Mouse (Mus musculus) heart, adult 8-10 months (tissue): ENCODE results near the gene Cyp2a5. TPM values are rescaled to one million over a fixed set of nuclear protein-coding genes. Genes with fewer than 3 reads are reported as not detected.
"Not testable (repeated sequence)": the region's sequence is repeated elsewhere in the genome, so short reads cannot be mapped to it uniquely, and the experiment has no call there.

Experiments
- DNase-seq: peaks from one replicate; pipeline ENCODE4 v3.0.0; 2022; ENCODE audit warnings: low spot score
- total RNA-seq, 4 experiments: library from RNA; stranded (reverse); gene quantifications; 2 replicates each; pipeline ENCODE4 v1.2.4; 2022

Cyp2a5 gene
- 1 to 10 TPM in 1 of 4 experiments, not detected in 3; 2.0 TPM for total RNA-seq

GRCm38 (mm10) chr7:26835059-26835458 is at the start of gene Cyp2a5:
Gene Cyp2a5 (plus strand): TSS chr7:26835305.
- not testable (repeated sequence) for DNase-seq

- not testable (repeated sequence) for DNase-seq
Measured at GRCm38 (mm10) chr7:26786013-26786412, 49.1 kb upstream of the Cyp2a5 start.

GRCm38 (mm10) chr7:26789984-26790383 is 45.1 kb upstream of the Cyp2a5 start:
- no peak for DNase-seq

- no peak for DNase-seq
Measured at GRCm38 (mm10) chr7:26800104-26800503, 35.0 kb upstream of the Cyp2a5 start.

- DNase-seq: no peak
Measured at GRCm38 (mm10) chr7:26800996-26801395, 34.1 kb upstream of the Cyp2a5 start.

- DNase-seq: no peak
Measured at GRCm38 (mm10) chr7:26808592-26808991, 26.5 kb upstream of the Cyp2a5 start, which contains the start of gene Cyp2g1. Gene Cyp2g1 (plus strand): TSS chr7:26808892.

GRCm38 (mm10) chr7:26831556-26832292 is 3.4 kb upstream of the Cyp2a5 start:
- DNase-seq: not testable (repeated sequence)

- DNase-seq: not testable (repeated sequence)
Measured at GRCm38 (mm10) chr7:26832668-26833067, 2.4 kb upstream of the Cyp2a5 start.

- not testable (repeated sequence) for DNase-seq
Measured at GRCm38 (mm10) chr7:26843400-26843799, 8.3 kb downstream of the Cyp2a5 start.

GRCm38 (mm10) chr7:26850063-26850462 is 15.0 kb downstream of the Cyp2a5 start:
- DNase-seq: not testable (repeated sequence)

- not testable (repeated sequence) for DNase-seq
Measured at GRCm38 (mm10) chr7:26878581-26878980, 43.5 kb downstream of the Cyp2a5 start.

GRCm38 (mm10) chr7:26880600-26880999 is 45.5 kb downstream of the Cyp2a5 start:
- not testable (repeated sequence) for DNase-seq

Other genes with a start within 250 kb of the Cyp2a5 start
- gene Vmn1r185, start 216.8 kb upstream of the Cyp2a5 start, total RNA-seq: not detected
- gene Cyp2b23, start 148.9 kb upstream of the Cyp2a5 start, total RNA-seq: not detected
- not detected for gene Cyp2b19, start 78.2 kb upstream of the Cyp2a5 start, total RNA-seq
- not detected for gene Cyp2g1, start 26.4 kb upstream of the Cyp2a5 start, total RNA-seq
- gene Cyp2a22, start 104.1 kb downstream of the Cyp2a5 start, total RNA-seq: not detected
- gene Cyp2a12, start 193.8 kb downstream of the Cyp2a5 start, total RNA-seq: not detected